Mouse (Mus musculus): ENCODE results near the gene Pde1a. TPM values are rescaled to one million over a fixed set of nuclear protein-coding genes. Genes with fewer than 3 reads are reported as not detected.

The Pde1a gene
- 14.6 and 15.3 TPM in 2 replicates for polyA plus RNA-seq (2015; fragmentation: Nextera tagmentation; extraction: Ambion mirVana)

GRCm38 (mm10) chr2:80128861-80129698 lies at the start of gene Pde1a:
TSS of gene Pde1a (minus strand) at chr2:80129458.
- 5% methylated on average over 21 of the region's 21 CpGs for WGBS
- ATAC-seq (replicated peaks): peak; percentile 93
- Histone ChIP-seq H3K9me3 (no peaks in the 10 kb centered on the region), H3K36me3 (no peaks in the 10 kb centered on the region), H3K4me2 (replicated peaks) (peak within 1 kb of the TSS; percentile 55), H3K27me3 (no peaks in the 10 kb centered on the region), H3K27ac (replicated peaks) (peak within 1 kb of the TSS; percentile 69), H3K4me3 (peak within 1 kb of the TSS; percentile 39), H3K9ac (replicated peaks) (peak within 1 kb of the TSS; percentile 23; the same call in 1 of the 2 replicates), H3K4me1 (peaks cover 19% of the 10 kb centered on the region)

DNA sequence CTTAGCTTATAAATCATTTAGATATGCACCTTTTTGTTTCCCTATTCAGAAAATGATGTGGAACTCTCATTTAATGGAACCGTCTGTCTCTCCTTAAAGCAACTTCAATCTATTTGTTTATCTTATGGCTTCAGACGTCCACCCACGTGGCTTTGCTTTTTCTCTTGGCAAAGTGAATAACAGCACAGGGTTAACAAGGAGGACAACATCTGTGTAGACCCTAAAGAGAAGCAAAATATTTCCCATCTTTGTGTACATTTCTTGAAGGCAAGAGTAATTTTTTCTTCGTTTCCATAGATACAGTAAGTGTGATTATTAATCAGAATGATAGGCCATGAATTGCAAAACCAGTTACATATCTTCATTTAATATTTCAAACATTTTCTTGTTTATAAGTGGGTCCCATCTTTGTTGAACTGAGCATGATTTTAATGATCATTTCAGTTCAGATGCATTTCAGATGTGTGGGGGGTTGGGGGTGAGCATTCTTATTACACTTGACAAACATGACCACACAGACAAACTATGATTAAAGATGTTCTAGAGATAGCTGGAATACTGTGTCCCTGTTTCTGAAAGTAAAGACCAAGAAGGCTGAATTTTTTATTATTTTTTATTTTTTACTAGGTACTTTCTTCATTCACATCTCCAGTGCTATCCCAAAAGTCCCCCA lies 49.5 kb upstream of the Pde1a start:
- Histone ChIP-seq H3K27ac (replicated peaks) (no peak overlapping the region), H3K4me2 (replicated peaks) (no peak overlapping the region), H3K27me3 (no peaks in the 10 kb centered on the region), H3K4me1 (no peaks in the 10 kb centered on the region), H3K36me3 (no peaks in the 10 kb centered on the region), H3K9me3 (no peaks in the 10 kb centered on the region), H3K4me3 (no peak overlapping the region), H3K9ac (replicated peaks) (no peak overlapping the region)
- no peak for ATAC-seq (replicated peaks)
- WGBS: 74% methylated on average over 4 of the region's 4 CpGs

DNA sequence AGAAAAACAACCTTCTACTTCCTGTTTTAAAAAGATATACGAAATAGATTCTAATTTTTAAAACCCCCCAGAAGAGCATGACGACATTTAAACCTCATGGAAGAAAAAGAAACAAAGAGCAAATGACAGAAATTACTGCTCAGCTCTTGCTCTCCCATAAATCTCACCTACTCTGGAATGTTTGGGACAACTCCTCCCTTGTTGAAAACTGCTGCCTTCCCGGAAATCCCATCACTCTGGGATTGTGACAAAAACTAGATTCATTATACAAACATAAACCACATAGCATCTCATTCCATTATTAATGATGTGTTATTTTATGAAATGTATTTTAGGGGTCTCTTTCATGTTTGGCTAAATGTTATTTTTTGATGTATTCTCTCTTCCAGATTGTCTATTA lies 48.9 kb upstream of the Pde1a start:
- H3K4me1 ChIP-seq: no peaks in the 10 kb centered on the region
- WGBS: 91% methylated on average over 3 of the region's 3 CpGs

GRCm38 (mm10) chr2:80168103-80168502 lies 38.8 kb upstream of the Pde1a start:
- Histone ChIP-seq H3K27ac (replicated peaks) (no peak overlapping the region), H3K4me2 (replicated peaks) (no peak overlapping the region), H3K9ac (replicated peaks) (no peak overlapping the region), H3K4me3 (no peak overlapping the region), H3K27me3 (no peaks in the 10 kb centered on the region), H3K36me3 (no peaks in the 10 kb centered on the region), H3K9me3 (no peaks in the 10 kb centered on the region), H3K4me1 (no peaks in the 10 kb centered on the region)
- 90% methylated on average over 1 of the region's 1 CpGs for WGBS
- no peak for ATAC-seq (replicated peaks)

More for the DNA sequence above, 48.9 kb upstream of the Pde1a start:
- Histone ChIP-seq H3K9ac (replicated peaks) (no peak overlapping the region), H3K36me3 (no peaks in the 10 kb centered on the region), H3K27me3 (no peaks in the 10 kb centered on the region), H3K4me2 (replicated peaks) (no peak overlapping the region), H3K27ac (replicated peaks) (no peak overlapping the region), H3K4me3 (no peak overlapping the region), H3K9me3 (no peaks in the 10 kb centered on the region)
- ATAC-seq (replicated peaks): no peak

GRCm38 (mm10) chr2:80158784-80159183 lies 29.5 kb upstream of the Pde1a start:
- Histone ChIP-seq H3K27me3 (no peaks in the 10 kb centered on the region), H3K4me3 (no peak overlapping the region), H3K27ac (replicated peaks) (no peak overlapping the region), H3K36me3 (no peaks in the 10 kb centered on the region), H3K9me3 (no peaks in the 10 kb centered on the region), H3K4me1 (no peaks in the 10 kb centered on the region), H3K4me2 (replicated peaks) (no peak overlapping the region), H3K9ac (replicated peaks) (no peak overlapping the region)
- ATAC-seq (replicated peaks): no peak
- 84% methylated on average over 2 of the region's 2 CpGs for WGBS

- no peak overlapping the region for H3K4me3 ChIP-seq
- H3K9ac ChIP-seq (replicated peaks): no peak overlapping the region
- no peaks in the 10 kb centered on the region for H3K9me3 ChIP-seq
- H3K27ac ChIP-seq (replicated peaks): no peak overlapping the region
- no peak overlapping the region for H3K4me2 ChIP-seq (replicated peaks)
- H3K4me1 ChIP-seq: no peaks in the 10 kb centered on the region
- no peaks in the 10 kb centered on the region for H3K36me3 ChIP-seq
- no peak for ATAC-seq (replicated peaks)
- H3K27me3 ChIP-seq: no peaks in the 10 kb centered on the region
- WGBS: 90% methylated on average over 3 of the region's 3 CpGs
Observed at GRCm38 (mm10) chr2:80158196-80158595, 28.9 kb upstream of the Pde1a start.

DNA sequence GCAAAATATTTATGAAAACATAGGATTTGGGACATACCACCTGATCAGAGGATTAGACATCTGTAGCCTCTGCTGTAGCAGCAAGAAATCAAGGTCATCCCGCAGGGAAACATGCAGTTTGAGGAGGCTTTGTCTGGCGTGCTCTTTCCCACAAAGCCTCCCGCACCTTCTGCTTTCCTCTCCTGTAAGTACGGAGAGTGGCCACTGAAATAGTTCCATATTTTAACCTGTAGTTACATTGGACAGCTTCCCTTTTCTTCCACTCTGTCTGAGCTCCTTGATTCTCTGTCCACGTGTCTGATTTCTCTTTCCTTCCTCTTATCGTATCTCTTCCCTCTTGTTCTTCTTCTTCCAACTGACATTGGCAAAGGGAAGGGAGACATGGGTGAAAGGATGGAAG lies 20.8 kb upstream of the Pde1a start:
- ATAC-seq (replicated peaks): no peak
- Histone ChIP-seq H3K9ac (replicated peaks) (no peak overlapping the region), H3K4me1 (peaks cover 3% of the 10 kb centered on the region; the same call in 1 of the 2 replicates), H3K27ac (replicated peaks) (no peak overlapping the region), H3K4me3 (no peak overlapping the region), H3K27me3 (no peaks in the 10 kb centered on the region), H3K9me3 (no peaks in the 10 kb centered on the region), H3K4me2 (replicated peaks) (no peak overlapping the region), H3K36me3 (no peaks in the 10 kb centered on the region)
- 82% methylated on average over 6 of the region's 6 CpGs for WGBS

DNA sequence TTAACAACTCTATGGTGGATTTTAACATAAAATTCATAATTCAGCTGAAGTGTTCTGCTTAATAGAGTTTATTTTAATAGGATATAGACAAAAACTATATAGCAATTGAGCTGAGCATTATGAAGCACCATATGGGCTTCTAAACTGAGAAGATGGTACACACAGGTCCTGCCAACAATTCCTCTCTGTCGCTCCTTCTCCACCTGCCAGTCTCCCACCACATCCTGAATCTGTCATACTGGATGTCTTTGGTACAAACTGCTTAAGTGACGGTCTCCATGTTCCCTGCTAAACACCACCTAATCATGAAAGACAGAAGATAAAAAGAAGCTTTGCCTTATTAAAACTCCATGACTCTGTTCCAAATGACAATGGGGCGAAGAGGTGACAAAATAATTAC lies 20.1 kb upstream of the Pde1a start:
- no peak overlapping the region for H3K27ac ChIP-seq (replicated peaks)
- peak; percentile 60; the same call in 1 of the 2 replicates for ATAC-seq (replicated peaks)
- H3K27me3 ChIP-seq: no peaks in the 10 kb centered on the region
- H3K4me3 ChIP-seq: no peak overlapping the region
- no peak overlapping the region for H3K9ac ChIP-seq (replicated peaks)
- peaks cover 3% of the 10 kb centered on the region; the same call in 1 of the 2 replicates for H3K4me1 ChIP-seq
- H3K36me3 ChIP-seq: no peaks in the 10 kb centered on the region
- no peaks in the 10 kb centered on the region for H3K9me3 ChIP-seq
- 38% methylated on average over 3 of the region's 3 CpGs for WGBS
- no peak overlapping the region for H3K4me2 ChIP-seq (replicated peaks)

GRCm38 (mm10) chr2:80135076-80135475 lies 5.8 kb upstream of the Pde1a start:
- 83% methylated on average over 3 of the region's 3 CpGs for WGBS
- Histone ChIP-seq H3K27me3 (no peaks in the 10 kb centered on the region), H3K4me2 (replicated peaks) (no peak overlapping the region), H3K36me3 (no peaks in the 10 kb centered on the region), H3K9ac (replicated peaks) (no peak overlapping the region), H3K4me1 (no peaks in the 10 kb centered on the region), H3K9me3 (no peaks in the 10 kb centered on the region), H3K27ac (replicated peaks) (no peak overlapping the region), H3K4me3 (no peak overlapping the region)
- ATAC-seq (replicated peaks): no peak

DNA sequence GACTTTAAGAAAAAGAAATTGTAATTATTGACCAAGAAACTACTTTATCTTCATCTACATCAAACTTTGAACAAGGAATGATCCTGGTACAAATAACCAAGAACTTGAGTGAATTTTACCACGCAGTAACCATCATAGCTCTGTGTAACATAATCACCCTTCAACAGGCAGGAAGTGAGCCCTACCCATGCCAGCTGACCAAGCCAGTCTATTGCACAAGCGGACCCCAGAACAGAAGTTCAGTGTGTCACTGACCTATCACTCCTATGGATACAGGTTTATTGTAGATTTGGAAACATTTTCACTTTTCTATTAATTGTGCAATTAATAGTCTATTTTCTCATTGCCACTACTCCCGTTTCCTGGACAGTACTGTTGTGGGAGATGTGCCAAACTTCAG lies 3.4 kb upstream of the Pde1a start:
- ATAC-seq (replicated peaks): no peak

DNA sequence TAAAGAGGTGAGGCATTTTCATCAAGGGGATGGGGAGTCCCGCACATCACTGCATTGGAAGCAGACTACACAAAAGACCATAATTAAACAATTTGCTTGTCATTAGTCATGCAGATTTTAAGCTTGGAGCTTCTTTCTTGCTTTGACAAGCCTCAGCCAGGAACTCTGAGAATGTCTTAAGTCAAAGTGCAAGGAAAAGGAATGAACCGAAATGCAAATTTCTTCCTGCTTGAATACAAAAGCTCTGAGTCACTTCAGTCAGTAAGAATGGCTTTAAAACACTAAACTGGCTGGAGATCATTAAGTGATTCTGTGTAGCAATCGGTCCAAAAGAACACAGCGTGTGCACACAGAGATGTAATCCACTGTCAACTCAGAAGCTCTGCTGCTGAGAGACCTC lies 2.6 kb downstream of the Pde1a start:
- 4% methylated on average over 4 of the region's 4 CpGs for WGBS
- ATAC-seq (replicated peaks): no peak
- Histone ChIP-seq H3K4me1 (peaks cover 19% of the 10 kb centered on the region), H3K4me3 (peak overlapping the region; percentile 10), H3K9ac (replicated peaks) (no peak overlapping the region), H3K9me3 (no peaks in the 10 kb centered on the region), H3K4me2 (replicated peaks) (peak overlapping the region; percentile 4; the same call in 1 of the 2 replicates), H3K27ac (replicated peaks) (no peak overlapping the region), H3K36me3 (no peaks in the 10 kb centered on the region), H3K27me3 (no peaks in the 10 kb centered on the region)

More for the DNA sequence above, 3.4 kb upstream of the Pde1a start:
- Histone ChIP-seq H3K27me3 (no peaks in the 10 kb centered on the region), H3K36me3 (no peaks in the 10 kb centered on the region), H3K27ac (replicated peaks) (no peak overlapping the region), H3K9me3 (no peaks in the 10 kb centered on the region), H3K4me2 (replicated peaks) (no peak overlapping the region), H3K4me3 (no peak overlapping the region), H3K4me1 (peaks cover 11% of the 10 kb centered on the region), H3K9ac (replicated peaks) (no peak overlapping the region)
- 83% methylated on average over 3 of the region's 3 CpGs for WGBS

GRCm38 (mm10) chr2:80086891-80087290 lies 42.4 kb downstream of the Pde1a start:
- no peak overlapping the region for H3K27ac ChIP-seq (replicated peaks)
- ATAC-seq (replicated peaks): no peak
- no peak overlapping the region for H3K9ac ChIP-seq (replicated peaks)
- no peaks in the 10 kb centered on the region for H3K36me3 ChIP-seq
- no peaks in the 10 kb centered on the region for H3K4me1 ChIP-seq
- no peak overlapping the region for H3K4me3 ChIP-seq
- H3K27me3 ChIP-seq: no peaks in the 10 kb centered on the region
- no peaks in the 10 kb centered on the region for H3K9me3 ChIP-seq
- WGBS: 91% methylated on average over 2 of the region's 2 CpGs
- no peak overlapping the region for H3K4me2 ChIP-seq (replicated peaks)
